In genomic region chr2:27128990-27129389, GRCm38 (mm10) we compare ENCODE assay signal across 20 mouse cellular contexts. TPM values are rescaled to one million over a fixed set of nuclear protein-coding genes. Genes with fewer than 3 reads are reported as not detected.
DNase-seq lines count a peak whose midpoint lies in the region; ATAC-seq and TF ChIP-seq lines count a peak whose summit lies in the region.
"Had no signal": no experiment of that assay in that cellular context is flagged by ENCODE, and none has a peak within 500 bp of the region (broad histone marks: within the 10 kb centered on the region; RNA-seq: fewer than 3 reads in every experiment).

No protein-coding gene starts in this region.

- H3K4me3 ChIP-seq in limb, embryonic 10.5 days: no peak overlapping the region
- H3K4me3 ChIP-seq in lung, postnatal 0 days (ENCODE audit: low read depth, low read length): no peak overlapping the region
- H3K4me3 ChIP-seq: embryonic facial prominence, embryonic 13.5 days; forebrain, embryonic 12.5 days; heart, embryonic 10.5 days had no signal

- peaks cover 17% of the 10 kb centered on the region for H3K4me1 ChIP-seq in limb, embryonic 10.5 days
- no peaks in the 10 kb centered on the region for H3K4me1 ChIP-seq in lung, postnatal 0 days (ENCODE audit: insufficient read depth, low read depth, low read length)
- H3K4me1 ChIP-seq: forebrain, embryonic 12.5 days had no signal

- H3K36me3 ChIP-seq in limb, embryonic 10.5 days: no peaks in the 10 kb centered on the region
- H3K36me3 ChIP-seq in splenic B cell, adult 2 months (ENCODE audit: control insufficient read depth, insufficient read depth, low read length, poor library complexity, severe bottlenecking): no peaks in the 10 kb centered on the region
- H3K36me3 ChIP-seq in lung, postnatal 0 days (ENCODE audit: insufficient read depth, low read length): no peaks in the 10 kb centered on the region
- H3K36me3 ChIP-seq: embryonic facial prominence, embryonic 13.5 days; forebrain, embryonic 12.5 days; heart, embryonic 10.5 days had no signal

- peak overlapping the region; percentile 47; the same call in 1 of the 2 replicates for H3K27ac ChIP-seq in limb, embryonic 10.5 days
- H3K27ac ChIP-seq in lung, postnatal 0 days (ENCODE audit: low read length): no peak overlapping the region
- H3K27ac ChIP-seq: embryonic facial prominence, embryonic 13.5 days; forebrain, embryonic 12.5 days; heart, embryonic 10.5 days had no signal

- peak; percentile 72 for DNase-seq in A20 (ENCODE audit: low read depth, low spot score)
- DNase-seq in B cell, adult 2 months: peak; percentile 26 to 27
- DNase-seq in limb, embryonic 10.5 days (ENCODE audit: low spot score): no peak
- DNase-seq in splenic B cell, adult 2 months (ENCODE audit: low read depth, low spot score): peak; percentile 48
- DNase-seq in frontal cortex, postnatal 10 days (ENCODE audit: low spot score in 2 of 2): no peak
- no peak for DNase-seq in lung, postnatal 0 days (ENCODE audit: low spot score)
- DNase-seq: adrenal gland, postnatal 10 days; cerebellum, adult 11-12 months; cerebellum, adult 9-10 months; cerebellum, postnatal 25 days; gastrocnemius, postnatal 25 days; heart, adult 18-20 months; heart, postnatal 10 days had no signal

- TF ChIP-seq EP300 in lung, postnatal 0 days (IDR thresholded peaks at IDR 0.05): no peak

- 69% methylated on average over 3 of the region's 3 CpGs for WGBS in limb, embryonic 10.5 days
- WGBS in lung, postnatal 0 days: 51% methylated on average over 3 of the region's 3 CpGs

- H3K27me3 ChIP-seq in limb, embryonic 10.5 days (ENCODE audit: low read depth, poor library complexity, severe bottlenecking): peaks cover 6% of the 10 kb centered on the region; the same call in 1 of the 2 replicates
- H3K27me3 ChIP-seq in splenic B cell, adult 2 months (ENCODE audit: control insufficient read depth, insufficient read depth, low read length, poor library complexity, severe bottlenecking): no peaks in the 10 kb centered on the region
- H3K27me3 ChIP-seq in lung, postnatal 0 days (replicated peaks; ENCODE audit: insufficient read depth, low read length): no peaks in the 10 kb centered on the region
- H3K27me3 ChIP-seq: embryonic facial prominence, embryonic 13.5 days; forebrain, embryonic 12.5 days had no signal

- H3K4me2 ChIP-seq in lung, postnatal 0 days (replicated peaks; ENCODE audit: low read depth, low read length): no peak overlapping the region
- H3K4me2 ChIP-seq: embryonic facial prominence, embryonic 13.5 days; forebrain, embryonic 12.5 days had no signal

- no peak for TF ChIP-seq CTCF in lung, postnatal 0 days (IDR thresholded peaks at IDR 0.05)

- no peaks in the 10 kb centered on the region for H3K9me3 ChIP-seq in limb, embryonic 10.5 days (replicated peaks)
- H3K9me3 ChIP-seq in lung, postnatal 0 days (ENCODE audit: low read length): no peaks in the 10 kb centered on the region
- H3K9me3 ChIP-seq: embryonic facial prominence, embryonic 13.5 days; forebrain, embryonic 12.5 days; heart, embryonic 10.5 days had no signal

- no peak for ATAC-seq in lung, postnatal 0 days
- ATAC-seq: forebrain, embryonic 16.5 days; hindbrain, embryonic 16.5 days; inflammation-experienced regulatory T-cells, adult 6 months had no signal

- H3K9ac ChIP-seq in lung, postnatal 0 days (replicated peaks; ENCODE audit: low read depth): no peak overlapping the region
- H3K9ac ChIP-seq: embryonic facial prominence, embryonic 13.5 days; forebrain, embryonic 12.5 days had no signal

RNA-seq across cellular contexts. Expression of gene Fam163b, which starts 13.3 kb away (rescaled TPM):
- polyA plus RNA-seq in limb, embryonic 10.5 days (2016; fragmentation: Nextera tagmentation; extraction: Ambion mirVana): 0.48 and 0.79 TPM in 2 replicates
- 0.26 and 0.43 TPM in 2 replicates for polyA plus RNA-seq in lung, postnatal 0 days (2015; fragmentation: Nextera tagmentation; extraction: Ambion mirVana)
- polyA plus RNA-seq: C2C12; inflammation-experienced regulatory T-cells, adult 6 months had no signal

RNA-seq across cellular contexts. Expression of gene Dbh, which starts 36.0 kb away (rescaled TPM):
- polyA plus RNA-seq in limb, embryonic 10.5 days (2016; fragmentation: Nextera tagmentation; extraction: Ambion mirVana): not detected in 2 replicates
- polyA plus RNA-seq in lung, postnatal 0 days (2015; fragmentation: Nextera tagmentation; extraction: Ambion mirVana): 0.17 and 0.37 TPM in 2 replicates
- polyA plus RNA-seq: forebrain, embryonic 12.5 days; forebrain, embryonic 16.5 days had no signal

RNA-seq across cellular contexts. Expression of gene Adamtsl2, which starts 49.8 kb away (rescaled TPM):
- 3.5 and 9.1 TPM in 2 replicates for polyA plus RNA-seq in limb, embryonic 10.5 days (2016; fragmentation: Nextera tagmentation; extraction: Ambion mirVana)
- 50.6 and 52.3 TPM in 2 replicates for polyA plus RNA-seq in lung, postnatal 0 days (2015; fragmentation: Nextera tagmentation; extraction: Ambion mirVana)
- polyA plus RNA-seq: inflammation-experienced regulatory T-cells, adult 6 months had no signal

RNA-seq across cellular contexts. Expression of gene Mymk, which starts 57.0 kb away (rescaled TPM):
- 0.16 and 1.5 TPM in 2 replicates for polyA plus RNA-seq in limb, embryonic 10.5 days (2016; fragmentation: Nextera tagmentation; extraction: Ambion mirVana)
- 0.36 and 0.76 TPM in 2 replicates for polyA plus RNA-seq in lung, postnatal 0 days (2015; fragmentation: Nextera tagmentation; extraction: Ambion mirVana)
- polyA plus RNA-seq: forebrain, embryonic 16.5 days; inflammation-experienced regulatory T-cells, adult 6 months had no signal

Comparison
In these comparisons a context has a peak if more than half of its experiments do, and no peak if none do; other contexts are left out.
1. DNase-seq: peak in A20 (single experiment), B cell, adult 2 months (2 of 2) and splenic B cell, adult 2 months (single experiment); none in limb, embryonic 10.5 days (single experiment), frontal cortex, postnatal 10 days (0 of 2) and lung, postnatal 0 days (single experiment).